Comparison of ENCODE assay signal across 11 mouse cellular contexts in the genomic region with DNA sequence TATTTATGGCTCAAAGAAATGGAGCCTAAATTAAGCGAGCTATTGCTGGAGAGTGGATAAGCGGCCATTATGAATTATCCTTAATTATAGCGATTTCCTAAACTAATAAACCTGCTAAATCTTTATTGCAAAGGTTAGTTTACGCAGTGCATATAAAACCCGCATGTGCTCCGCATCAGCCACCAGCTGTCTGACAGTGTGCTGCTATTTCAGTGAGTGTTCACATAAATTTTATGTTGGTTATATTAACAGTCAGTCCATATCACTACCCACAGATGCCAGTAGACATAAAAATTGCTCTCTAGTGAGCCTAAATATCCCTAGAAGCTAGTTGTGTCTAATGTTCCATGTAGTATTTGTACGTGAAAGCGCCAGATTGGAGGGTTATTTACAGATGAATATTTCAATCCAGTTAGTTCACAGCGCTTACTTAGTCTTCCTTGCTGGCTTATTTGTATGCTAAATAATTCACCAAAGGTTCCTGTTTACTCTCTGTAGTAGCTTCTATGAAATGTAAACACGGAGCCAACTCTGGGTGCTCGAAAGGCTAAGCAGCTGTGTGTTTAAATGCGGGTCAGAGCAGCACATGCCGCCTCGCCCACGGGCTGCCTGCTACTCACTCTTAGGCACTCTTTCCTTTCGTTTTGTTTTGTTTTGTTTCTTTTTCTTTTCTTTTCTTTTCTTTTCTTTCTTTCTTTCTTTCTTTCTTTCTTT.
DNase-seq lines count a peak whose midpoint lies in the region; ATAC-seq and TF ChIP-seq lines count a peak whose summit lies in the region.
"Had no signal": no experiment of that assay in that cellular context is flagged by ENCODE, and none has a peak within 500 bp of the region (broad histone marks: within the 10 kb centered on the region; RNA-seq: fewer than 3 reads in every experiment).

No protein-coding gene starts in this region.

- no peaks in the 10 kb centered on the region for H3K36me3 ChIP-seq in forebrain, embryonic 15.5 days
- peaks cover 9% of the 10 kb centered on the region for H3K36me3 ChIP-seq in forebrain, embryonic 10.5 days (replicated peaks)
- H3K36me3 ChIP-seq in heart, embryonic 15.5 days: no peaks in the 10 kb centered on the region
- no peaks in the 10 kb centered on the region for H3K36me3 ChIP-seq in liver, adult 2 months (ENCODE audit: control insufficient read depth, insufficient read depth, low read length)
- H3K36me3 ChIP-seq in liver, postnatal 0 days (replicated peaks; ENCODE audit: insufficient read depth, low read length): 0 out of 2 replicates have a peak, but pooled peaks cover 2% of the 10 kb centered on the region

- H3K27ac ChIP-seq in forebrain, embryonic 15.5 days (replicated peaks): no peak overlapping the region
- H3K27ac ChIP-seq in forebrain, embryonic 10.5 days: no peak overlapping the region
- H3K27ac ChIP-seq in heart, embryonic 15.5 days: peak overlapping the region; percentile 61
- H3K27ac ChIP-seq in liver, adult 2 months (replicated peaks; ENCODE audit: insufficient read depth, low read depth, low read length): no peak overlapping the region
- H3K27ac ChIP-seq in liver, postnatal 0 days (ENCODE audit: low read depth): no peak overlapping the region
- H3K27ac ChIP-seq: macrophage had no signal

- no peak overlapping the region for H3K9ac ChIP-seq in forebrain, embryonic 15.5 days (replicated peaks)
- H3K9ac ChIP-seq in heart, embryonic 15.5 days: no peak overlapping the region
- no peak overlapping the region for H3K9ac ChIP-seq in liver, adult 2 months (ENCODE audit: low read depth, low read length)
- no peak overlapping the region for H3K9ac ChIP-seq in liver, postnatal 0 days (replicated peaks)

- peak; percentile 29; the same call in 1 of the 2 replicates for ATAC-seq in forebrain, embryonic 15.5 days (replicated peaks)
- no peak for ATAC-seq in heart, embryonic 15.5 days (replicated peaks; ENCODE audit: insufficient number of reproducible peaks, insufficient read depth, low FRiP score, low read depth)
- ATAC-seq in liver, postnatal 0 days: no peak

- H3K4me1 ChIP-seq in forebrain, embryonic 15.5 days: peaks cover 29% of the 10 kb centered on the region
- H3K4me1 ChIP-seq in forebrain, embryonic 10.5 days: peaks cover 57% of the 10 kb centered on the region
- H3K4me1 ChIP-seq in heart, embryonic 15.5 days (replicated peaks): peaks cover 47% of the 10 kb centered on the region
- H3K4me1 ChIP-seq in liver, adult 2 months (ENCODE audit: control insufficient read depth, insufficient read depth, low read length): no peaks in the 10 kb centered on the region; the same call in 1 of the 2 replicates
- peaks cover 3% of the 10 kb centered on the region; the same call in 1 of the 2 replicates for H3K4me1 ChIP-seq in liver, postnatal 0 days (ENCODE audit: insufficient read depth)

- H3K4me3 ChIP-seq in forebrain, embryonic 15.5 days: no peak overlapping the region
- H3K4me3 ChIP-seq in forebrain, embryonic 10.5 days: no peak overlapping the region
- H3K4me3 ChIP-seq in heart, embryonic 15.5 days: 0 out of 2 replicates have a peak overlapping the region, but pooled peaks have one; percentile 21
- H3K4me3 ChIP-seq in liver, adult 2 months (ENCODE audit: insufficient read depth, low read depth, low read length): no peak overlapping the region
- no peak overlapping the region for H3K4me3 ChIP-seq in liver, postnatal 0 days (ENCODE audit: low read depth, low read length)

- TF ChIP-seq EP300 in liver, postnatal 0 days (IDR thresholded peaks at IDR 0.05; ENCODE audit: low read depth): no peak

- peaks cover 27% of the 10 kb centered on the region for H3K27me3 ChIP-seq in forebrain, embryonic 15.5 days
- peaks cover 97% of the 10 kb centered on the region for H3K27me3 ChIP-seq in forebrain, embryonic 10.5 days (ENCODE audit: poor library complexity, severe bottlenecking)
- H3K27me3 ChIP-seq in heart, embryonic 15.5 days: no peaks in the 10 kb centered on the region
- H3K27me3 ChIP-seq in liver, adult 2 months (ENCODE audit: control insufficient read depth, insufficient read depth, low read length): no peaks in the 10 kb centered on the region
- no peaks in the 10 kb centered on the region for H3K27me3 ChIP-seq in liver, postnatal 0 days (ENCODE audit: insufficient read depth, low read length)

- H3K79me2 ChIP-seq in liver, adult 2 months (ENCODE audit: control insufficient read depth, insufficient read depth, low read length): no peaks in the 10 kb centered on the region

- WGBS in forebrain, embryonic 15.5 days: 41% methylated on average over 16 of the region's 16 CpGs
- 75% methylated on average over 16 of the region's 16 CpGs for WGBS in forebrain, embryonic 10.5 days
- 67% methylated on average over 16 of the region's 16 CpGs for WGBS in heart, embryonic 15.5 days
- WGBS in liver, adult 2 months: 53% methylated on average over 16 of the region's 16 CpGs
- WGBS in liver, postnatal 0 days (ENCODE audit: insufficient replicate concordance): 66% methylated on average over 16 of the region's 16 CpGs

- no peak for DNase-seq in forebrain, embryonic 10.5 days (ENCODE audit: extremely low spot score, low spot score)
- no peak for DNase-seq in heart, adult 8-10 months (ENCODE audit: low spot score)
- peak; percentile 14 for DNase-seq in liver, adult 2 months (ENCODE audit: extremely low read depth, low read depth, low spot score)
- DNase-seq in liver, postnatal 0 days: no peak
- DNase-seq in brain, embryonic 14.5 days (ENCODE audit: low read depth): peak; percentile 67
- DNase-seq in layer of hippocampus, postnatal 10 days (ENCODE audit: low spot score in 2 of 2): no peak
- DNase-seq: cerebellum, adult 2 months; thymus, postnatal 4 days had no signal

- no peak overlapping the region for H3K4me2 ChIP-seq in forebrain, embryonic 15.5 days (replicated peaks)
- peak overlapping the region; percentile 52 for H3K4me2 ChIP-seq in heart, embryonic 15.5 days
- no peak overlapping the region for H3K4me2 ChIP-seq in liver, postnatal 0 days (ENCODE audit: low read depth, low read length)

- no peaks in the 10 kb centered on the region for H3K9me3 ChIP-seq in forebrain, embryonic 15.5 days
- no peaks in the 10 kb centered on the region; the same call in 1 of the 2 replicates for H3K9me3 ChIP-seq in forebrain, embryonic 10.5 days
- H3K9me3 ChIP-seq in heart, embryonic 15.5 days (replicated peaks): no peaks in the 10 kb centered on the region
- H3K9me3 ChIP-seq in liver, postnatal 0 days (ENCODE audit: low read length): no peaks in the 10 kb centered on the region

- TF ChIP-seq CTCF in liver, adult 2 months (IDR thresholded peaks at IDR 0.05; ENCODE audit: low read depth, low read length): no peak
- no peak for TF ChIP-seq CTCF in liver, postnatal 0 days (IDR thresholded peaks at IDR 0.05; ENCODE audit: low read depth)
- TF ChIP-seq CTCF in brain, embryonic 14.5 days (IDR thresholded peaks at IDR 0.05; ENCODE audit: borderline replicate concordance, extremely low read depth, insufficient read depth, insufficient read length): no peak

- no peak for TF ChIP-seq POLR2A in liver, adult 2 months (IDR thresholded peaks at IDR 0.05; ENCODE audit: extremely low read depth, insufficient read depth, low read length)
- no peak for TF ChIP-seq POLR2A in brain, embryonic 14.5 days (IDR thresholded peaks at IDR 0.05; ENCODE audit: borderline replicate concordance, extremely low read depth, insufficient read depth, insufficient read length, poor library complexity, severe bottlenecking)

Comparison
In these comparisons a context has a peak if more than half of its experiments do, and no peak if none do; other contexts are left out.
1. DNase-seq: peak in liver, adult 2 months (single experiment) and brain, embryonic 14.5 days (single experiment); none in forebrain, embryonic 10.5 days (single experiment), heart, adult 8-10 months (single experiment), liver, postnatal 0 days (single experiment) and layer of hippocampus, postnatal 10 days (0 of 2).